Mouse (Mus musculus) megakaryocyte, embryonic 14.5 days (primary cell): Measurements from ENCODE around the gene Gnaz.

Experiments
- FLI1 ChIP-seq: IDR thresholded peaks from 2 replicates; pipeline ENCODE4 v1.6.1; 2012; ENCODE audit warnings: low read length, inconsistent platforms, mixed read lengths
- GATA1 ChIP-seq: IDR thresholded peaks from 3 replicates; pipeline ENCODE4 v1.6.1; 2012; ENCODE audit warnings: mixed read lengths, low read length, inconsistent platforms, borderline replicate concordance

- no peak for TF ChIP-seq GATA1
- TF ChIP-seq FLI1: no peak
Measured at GRCm38 (mm10) chr10:75001391-75001790, 34.4 kb downstream of the Gnaz start.
